Mouse (Mus musculus): ENCODE measurements at regions not wholly inside any gene's neighbourhood (a gene's known extent, or its start where the extent isn't known, plus 50 kb on each side); places are given as distances from the start of the nearest gene placed in this dataset.
A peak's percentile ranks its signal among the peaks of the same experiment; 100 is the strongest.

- DNase-seq (ENCODE audit: low spot score), result peak; percentile 31
Measured at GRCm38 (mm10) chr13:45213116-45213834, 134.8 kb downstream of the Gm9817 start.

GRCm38 (mm10) chr13:45218251-45218650, 139.8 kb downstream of the Gm9817 start:
- no peak for DNase-seq (ENCODE audit: low spot score)

GRCm38 (mm10) chr13:45219671-45220070, 141.2 kb downstream of the Gm9817 start:
- no peak for DNase-seq (ENCODE audit: low spot score)

GRCm38 (mm10) chr13:45230804-45231203, 152.3 kb downstream of the Gm9817 start:
- no peak for DNase-seq (ENCODE audit: low spot score)

- no peak for DNase-seq (ENCODE audit: low spot score)
Measured at GRCm38 (mm10) chr13:45235236-45235635, 154.3 kb upstream of the Mylip start.

GRCm38 (mm10) chr13:45238258-45238657, 151.3 kb upstream of the Mylip start:
- DNase-seq (ENCODE audit: low spot score), result no peak

- peak; percentile 15 for DNase-seq (ENCODE audit: low spot score)
Measured at GRCm38 (mm10) chr13:45239153-45239552, 150.4 kb upstream of the Mylip start.

- no peak for DNase-seq (ENCODE audit: low spot score)
Measured at GRCm38 (mm10) chr13:45240009-45240653, 149.4 kb upstream of the Mylip start.

GRCm38 (mm10) chr13:45242261-45242660, 147.3 kb upstream of the Mylip start:
- no peak for DNase-seq (ENCODE audit: low spot score)

GRCm38 (mm10) chr13:45242750-45243149, 146.8 kb upstream of the Mylip start:
- no peak for DNase-seq (ENCODE audit: low spot score)

GRCm38 (mm10) chr13:45245651-45246050, 143.9 kb upstream of the Mylip start:
- no peak for DNase-seq (ENCODE audit: low spot score)

- no peak for DNase-seq (ENCODE audit: low spot score)
Measured at GRCm38 (mm10) chr13:45246341-45246740, 143.2 kb upstream of the Mylip start.

GRCm38 (mm10) chr13:45250028-45250427, 139.5 kb upstream of the Mylip start:
- no peak for DNase-seq (ENCODE audit: low spot score)

GRCm38 (mm10) chr13:45251068-45251467, 138.5 kb upstream of the Mylip start:
- DNase-seq (ENCODE audit: low spot score), result no peak

GRCm38 (mm10) chr13:45252126-45252525, 137.4 kb upstream of the Mylip start:
- DNase-seq (ENCODE audit: low spot score), result no peak

GRCm38 (mm10) chr13:45253221-45253620, 136.3 kb upstream of the Mylip start:
- DNase-seq (ENCODE audit: low spot score), result no peak

- DNase-seq (ENCODE audit: low spot score), result no peak
Measured at GRCm38 (mm10) chr13:45255277-45255676, 134.3 kb upstream of the Mylip start.

GRCm38 (mm10) chr13:45262011-45262410, 127.5 kb upstream of the Mylip start:
- no peak for DNase-seq (ENCODE audit: low spot score)

- no peak for DNase-seq (ENCODE audit: low spot score)
Measured at GRCm38 (mm10) chr13:45266287-45267064, 123.1 kb upstream of the Mylip start.

GRCm38 (mm10) chr13:45267446-45267845, 122.1 kb upstream of the Mylip start:
- no peak for DNase-seq (ENCODE audit: low spot score)

GRCm38 (mm10) chr13:45267906-45268305, 121.6 kb upstream of the Mylip start:
- no peak for DNase-seq (ENCODE audit: low spot score)

GRCm38 (mm10) chr13:45274261-45274884, 115.2 kb upstream of the Mylip start:
- no peak for DNase-seq (ENCODE audit: low spot score)
